Mouse (Mus musculus) ES-E14 (cell line): ENCODE data around the gene Cmss1. TPM values are rescaled to one million over a fixed set of nuclear protein-coding genes. Genes with fewer than 3 reads are reported as not detected.

ENCODE experiments used
- DNase-seq: peaks from one replicate; pipeline ENCODE4 v3.0.0-alpha.2; 2013; ENCODE audit warnings: low read depth, low spot score
- H3K27ac ChIP-seq: 2 replicates; pipeline ENCODE4 v1.5.1; 2012; ENCODE audit warnings: low read depth, mild to moderate bottlenecking, low read length, moderate library complexity, mixed read lengths; ENCODE audit not compliant: poor library complexity, insufficient read depth, severe bottlenecking
- H3K36me3 ChIP-seq: 2 replicates; pipeline ENCODE4 v1.6.1; 2012; ENCODE audit warnings: mild to moderate bottlenecking, low read length, moderate library complexity, mixed read lengths; ENCODE audit not compliant: control insufficient read depth, poor library complexity, insufficient read depth, severe bottlenecking
- H3K4me1 ChIP-seq, 2 experiments: fragments of 150-350 bp in 1 of 2; sonication (generic) in 1 of 2; 2 replicates each; pipeline ENCODE4 v1.6.1; 2012; ENCODE audit warnings: low read length in 2 of 2, mild to moderate bottlenecking in 1 of 2, mixed read lengths in 1 of 2; ENCODE audit not compliant: control insufficient read depth in 2 of 2, insufficient read depth in 2 of 2, poor library complexity in 1 of 2
- H3K4me3 ChIP-seq, 2 experiments: fragments of 150-350 bp in 1 of 2; sonication (generic) in 1 of 2; 2 replicates each; pipeline ENCODE4 v1.5.1; 2012; ENCODE audit warnings: low read length in 2 of 2, low read depth in 1 of 2, mild to moderate bottlenecking in 1 of 2, mixed read lengths in 1 of 2; ENCODE audit not compliant: insufficient read depth in 1 of 2, poor library complexity in 1 of 2, severe bottlenecking in 1 of 2
- H3K9ac ChIP-seq: 2 replicates; pipeline ENCODE4 v1.6.1; 2012; ENCODE audit warnings: low read depth, mild to moderate bottlenecking, low read length, mixed read lengths; ENCODE audit not compliant: poor library complexity, insufficient read depth, severe bottlenecking
- H3K9me3 ChIP-seq: fragments of 150-350 bp; sonication (generic); 2 replicates; pipeline ENCODE4 v1.6.1; 2012; ENCODE audit warnings: low read depth, mild to moderate bottlenecking, low read length; ENCODE audit not compliant: control insufficient read depth, insufficient read depth
- CHD2 ChIP-seq: IDR thresholded peaks from 2 replicates; pipeline ENCODE4 v1.6.1; 2014; ENCODE audit warnings: mild to moderate bottlenecking, low read depth, low read length, inconsistent platforms
- HCFC1 ChIP-seq: IDR thresholded peaks from 2 replicates; pipeline ENCODE4 v1.6.1; 2012; ENCODE audit warnings: low read length, inconsistent platforms, borderline replicate concordance; ENCODE audit not compliant: insufficient read depth
- MAFK ChIP-seq: IDR thresholded peaks from 2 replicates; pipeline ENCODE4 v1.6.1; 2014; ENCODE audit warnings: mild to moderate bottlenecking, low read depth, low read length, inconsistent platforms; ENCODE audit not compliant: insufficient read depth
- ZC3H11A ChIP-seq: IDR thresholded peaks from 2 replicates; pipeline ENCODE4 v1.6.1; 2012; ENCODE audit warnings: low read depth, mild to moderate bottlenecking, inconsistent platforms, low read length, borderline replicate concordance
- ZNF384 ChIP-seq: IDR thresholded peaks from 2 replicates; pipeline ENCODE4 v1.6.1; 2012; ENCODE audit warnings: low read depth, low read length, inconsistent platforms
- in situ Hi-C, 2 experiments: fragments of 600-800 bp; cut with MboI; formaldehyde crosslinking; loops; one replicate each; pipeline ENCODE4 v1.15.1; 2025; ENCODE audit warnings: low sequenced_read_pairs in 2 of 2, inconsistent platforms in 1 of 2; ENCODE audit not compliant: unreplicated experiment in 2 of 2
- total RNA-seq: library from RNA; depleted of rRNA; stranded (reverse); fragments of 300-350 nt; gene quantifications from 2 replicates; pipeline ENCODE4 v1.2.3, GENCODE M21; 2012

Gene Cmss1
- total RNA-seq, 1 experiment, result 58.7 TPM

DNA sequence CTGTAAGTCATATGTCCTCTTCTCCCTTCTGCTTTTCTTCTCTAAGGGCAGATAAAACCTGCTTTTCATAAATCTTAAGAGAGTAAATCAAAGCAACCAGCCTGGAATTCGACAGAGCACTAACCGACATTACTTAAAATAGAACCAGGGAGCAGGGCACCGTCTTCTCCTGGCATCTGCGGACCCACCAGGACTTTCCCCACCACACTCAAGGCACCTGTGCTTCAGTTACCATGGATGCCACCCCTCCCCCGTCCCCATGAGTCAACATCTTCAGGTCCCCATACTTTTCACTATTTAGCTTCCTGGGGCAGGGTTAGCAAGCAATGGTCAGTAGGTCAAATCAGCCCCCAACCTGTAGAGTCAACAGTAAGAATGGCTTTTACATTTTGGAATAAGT is 177.7 kb downstream of the Cmss1 start:
- Histone ChIP-seq H3K27ac (no peak overlapping the region), H3K4me1 (no peaks in the 10 kb centered on the region), H3K9me3 (no peaks in the 10 kb centered on the region), H3K4me3 (no peak overlapping the region), H3K36me3 (no peaks in the 10 kb centered on the region), H3K9ac (no peak overlapping the region)
- in situ Hi-C loops, result no loop called here
- TF ChIP-seq CHD2 (no peak), ZC3H11A (no peak), ZNF384 (no peak), HCFC1 (no peak), MAFK (no peak)
- DNase-seq, result no peak

DNA sequence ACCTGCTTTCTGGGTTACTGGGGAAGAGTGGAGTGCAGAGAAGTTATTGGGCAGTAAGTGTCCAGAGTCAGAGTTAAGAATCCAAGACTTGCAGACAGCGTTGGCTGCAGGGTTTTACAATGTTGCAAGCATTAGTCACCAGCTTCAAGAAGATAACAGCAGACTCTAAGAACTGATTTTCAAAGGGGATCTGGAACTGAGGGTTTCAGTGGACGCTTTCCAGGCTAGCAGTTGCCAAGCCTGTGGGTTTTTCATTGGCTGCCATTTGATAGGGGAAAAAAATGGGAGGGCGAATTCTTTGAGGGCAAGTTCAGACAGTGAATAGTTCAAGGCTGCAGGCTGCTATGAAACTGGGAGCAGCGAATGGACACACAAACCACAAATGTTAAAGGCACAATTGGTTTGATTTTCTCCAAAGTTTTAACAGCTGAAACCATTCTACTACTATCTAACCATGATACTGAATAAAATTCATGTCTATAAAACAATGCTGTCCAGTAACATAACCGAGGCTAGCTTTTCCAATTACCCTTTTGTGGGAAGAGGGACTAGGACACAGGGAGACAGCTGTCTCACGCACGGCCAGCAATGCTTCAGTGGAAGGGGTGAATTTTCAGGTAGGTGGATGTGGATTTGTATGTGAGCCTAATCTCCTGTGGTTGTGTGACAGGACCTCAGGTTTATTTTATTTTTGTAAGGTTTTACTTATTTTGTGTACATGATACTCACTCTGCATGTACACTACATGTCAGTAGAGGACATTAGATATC is 179.0 kb downstream of the Cmss1 start:
- Histone ChIP-seq H3K9me3 (no peaks in the 10 kb centered on the region), H3K4me1 (no peaks in the 10 kb centered on the region), H3K4me3 (no peak overlapping the region), H3K27ac (no peak overlapping the region), H3K9ac (no peak overlapping the region), H3K36me3 (no peaks in the 10 kb centered on the region)
- TF ChIP-seq ZNF384 (no peak), CHD2 (no peak), HCFC1 (no peak), MAFK (no peak), ZC3H11A (no peak)
- in situ Hi-C loops, result no loop called here
- no peak for DNase-seq

DNA sequence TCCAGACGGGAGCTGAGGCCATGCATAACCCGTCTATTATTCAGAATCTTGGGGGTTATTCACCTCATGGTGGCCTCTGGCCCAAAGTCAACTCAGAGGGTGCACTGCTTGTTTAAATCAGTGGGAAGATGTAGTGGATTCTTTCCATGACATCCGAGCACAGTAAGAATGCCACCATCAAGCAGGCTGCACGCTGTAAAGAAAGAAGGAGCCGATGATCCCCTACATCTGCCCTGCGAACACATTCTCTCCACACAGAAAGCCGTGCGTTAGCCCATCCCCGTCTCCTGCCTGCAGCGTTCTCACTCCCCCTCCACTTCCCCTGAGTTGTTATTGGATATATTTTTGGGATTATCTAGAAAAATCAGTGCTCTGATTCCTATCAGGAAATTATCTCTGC is 180.0 kb downstream of the Cmss1 start:
- TF ChIP-seq HCFC1 (no peak), ZC3H11A (no peak), CHD2 (no peak), ZNF384 (no peak), MAFK (no peak)
- in situ Hi-C loops, result no loop called here
- Histone ChIP-seq H3K4me1 (no peaks in the 10 kb centered on the region), H3K9ac (no peak overlapping the region), H3K27ac (no peak overlapping the region), H3K4me3 (no peak overlapping the region), H3K9me3 (no peaks in the 10 kb centered on the region), H3K36me3 (no peaks in the 10 kb centered on the region)
- DNase-seq, result no peak

DNA sequence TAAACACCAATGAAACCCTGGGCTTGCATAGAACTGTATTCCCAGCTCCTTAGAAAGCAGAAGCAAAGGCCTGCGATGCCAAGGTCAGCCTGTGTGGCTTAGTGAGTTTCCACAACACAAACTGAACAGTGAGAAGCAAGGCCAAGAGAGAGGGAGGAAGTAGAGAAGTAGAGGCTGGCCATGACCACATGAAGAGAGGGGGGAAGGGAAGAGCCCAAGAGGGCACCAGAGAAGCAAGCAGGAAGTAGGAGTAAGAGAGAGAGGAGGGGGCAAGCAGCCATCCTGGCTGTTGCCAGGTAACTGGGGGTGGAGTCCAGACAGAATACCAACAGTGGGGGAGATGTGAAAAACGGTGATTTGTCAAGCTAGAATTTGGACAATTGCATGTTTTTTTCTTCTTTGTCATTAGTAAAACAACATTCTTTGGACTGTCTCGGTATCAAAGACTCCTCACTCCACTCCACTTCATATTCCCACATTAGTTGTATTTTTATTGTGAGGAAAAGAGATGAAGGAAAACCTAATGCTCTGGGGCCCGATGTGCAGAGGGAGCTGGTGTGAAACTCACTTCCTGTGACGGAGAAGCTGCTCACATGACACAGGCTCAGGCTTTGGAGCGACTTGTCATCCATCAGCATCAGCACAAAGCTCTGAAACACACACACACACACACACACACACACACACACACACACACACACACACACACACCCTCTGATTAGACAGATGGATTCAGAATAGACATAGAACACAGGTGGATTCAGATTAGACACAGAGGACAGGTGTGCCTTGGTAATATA is 183.5 kb downstream of the Cmss1 start:
- H3K9ac ChIP-seq, result no peak overlapping the region
- no peaks in the 10 kb centered on the region for H3K36me3 ChIP-seq
- H3K27ac ChIP-seq, result no peak overlapping the region
- H3K9me3 ChIP-seq, result no peaks in the 10 kb centered on the region
- DNase-seq, result no peak
- TF ChIP-seq HCFC1 (no peak), MAFK (no peak)
- in situ Hi-C loops, result no loop called here
- no peaks in the 10 kb centered on the region for H3K4me1 ChIP-seq
- H3K4me3 ChIP-seq, result no peak overlapping the region
